Comparison of ENCODE assay signal across 8 mouse cellular contexts in genomic region chr4:155735788-155736187, GRCm38 (mm10). TPM values are rescaled to one million over a fixed set of nuclear protein-coding genes. Genes with fewer than 3 reads are reported as not detected.
A peak's percentile ranks its signal among the peaks of the same experiment; 100 is the strongest.
DNase-seq lines count a peak whose midpoint lies in the region; ATAC-seq and TF ChIP-seq lines count a peak whose summit lies in the region.

No protein-coding gene starts in this region.

- no peak for DNase-seq in heart, postnatal 4 days
- DNase-seq in ES-E14 (ENCODE audit: low read depth, low spot score), result no peak
- DNase-seq in heart, postnatal 0 days (ENCODE audit: low spot score), result no peak
- DNase-seq in embryo, embryonic 10 days (ENCODE audit: low spot score), result no peak
- DNase-seq in adrenal gland, postnatal 36 days, result no peak
- DNase-seq in spleen, adult 12 weeks (ENCODE audit: low spot score), result no peak

- ATAC-seq in heart, embryonic 14.5 days (ENCODE audit: insufficient number of reproducible peaks, insufficient read depth, low FRiP score, low read depth), result no peak
- ATAC-seq in heart, postnatal 0 days (ENCODE audit: insufficient read depth, low read depth), result no peak
- no peak for ATAC-seq in midbrain, embryonic 12.5 days (ENCODE audit: low FRiP score, low read depth)

- no peaks in the 10 kb centered on the region for H3K9me3 ChIP-seq in heart, embryonic 14.5 days (ENCODE audit: control insufficient read depth, low read length)
- H3K9me3 ChIP-seq in ES-E14 (ENCODE audit: control insufficient read depth, insufficient read depth, low read depth, low read length), result no peaks in the 10 kb centered on the region
- H3K9me3 ChIP-seq in heart, postnatal 0 days (replicated peaks; ENCODE audit: control insufficient read depth, low read length), result no peaks in the 10 kb centered on the region
- no peaks in the 10 kb centered on the region for H3K9me3 ChIP-seq in midbrain, embryonic 12.5 days

- peaks cover 40% of the 10 kb centered on the region for H3K36me3 ChIP-seq in heart, embryonic 14.5 days (ENCODE audit: control insufficient read depth, insufficient read depth, low read length)
- H3K36me3 ChIP-seq in ES-E14 (ENCODE audit: control insufficient read depth, insufficient read depth, low read length, poor library complexity, severe bottlenecking), result peaks cover 19% of the 10 kb centered on the region
- peaks cover 30% of the 10 kb centered on the region for H3K36me3 ChIP-seq in heart, postnatal 0 days (replicated peaks; ENCODE audit: control insufficient read depth, insufficient read depth, low read length)
- peaks cover 46% of the 10 kb centered on the region for H3K36me3 ChIP-seq in midbrain, embryonic 12.5 days

- peaks cover 4 to 7% of the 10 kb centered on the region in 2 experiments; a peak in 3 of 4 replicates for H3K4me1 ChIP-seq in heart, embryonic 14.5 days (ENCODE audit: control insufficient read depth in 2 of 2, insufficient read depth in 2 of 2, low read length in 2 of 2)
- peaks cover 0 to 22% of the 10 kb centered on the region in 2 experiments; a peak in 2 of 4 replicates for H3K4me1 ChIP-seq in ES-E14 (ENCODE audit: control insufficient read depth in 2 of 2, insufficient read depth in 2 of 2, low read length in 2 of 2, poor library complexity in 1 of 2)
- peaks cover 6% of the 10 kb centered on the region for H3K4me1 ChIP-seq in heart, postnatal 0 days (ENCODE audit: control insufficient read depth, insufficient read depth)
- peaks cover 24% of the 10 kb centered on the region for H3K4me1 ChIP-seq in midbrain, embryonic 12.5 days

- no peak for TF ChIP-seq CTCF in heart, postnatal 0 days (IDR thresholded peaks at IDR 0.05; ENCODE audit: low read depth)

- in situ Hi-C loops in ES-E14 (cut with MboI; ENCODE audit: low sequenced_read_pairs in 2 of 2, unreplicated experiment in 2 of 2), result no loop called here

- TF ChIP-seq EP300 in heart, postnatal 0 days (IDR thresholded peaks at IDR 0.05; ENCODE audit: low read depth), result no peak

- 72% methylated on average over 5 of the region's 5 CpGs for WGBS in heart, embryonic 14.5 days
- WGBS in heart, postnatal 0 days, result 73% methylated on average over 5 of the region's 5 CpGs
- 69% methylated on average over 5 of the region's 5 CpGs for WGBS in midbrain, embryonic 12.5 days

- peak overlapping the region; percentile 85 for H3K9ac ChIP-seq in heart, embryonic 14.5 days (ENCODE audit: low read length)
- H3K9ac ChIP-seq in ES-E14 (ENCODE audit: insufficient read depth, low read depth, low read length, poor library complexity, severe bottlenecking), result peak overlapping the region; percentile 74
- peak overlapping the region; percentile 77 for H3K9ac ChIP-seq in heart, postnatal 0 days (replicated peaks; ENCODE audit: low read depth, low read length)
- peak overlapping the region; percentile 91 for H3K9ac ChIP-seq in midbrain, embryonic 12.5 days (replicated peaks)

- 0 out of 4 replicates have a peak overlapping the region, but pooled peaks of 1 of the 2 experiments have one; percentile 76 for H3K27ac ChIP-seq in heart, embryonic 14.5 days (replicated peaks in 1 of 2; ENCODE audit: control insufficient read depth in 1 of 2, insufficient read depth in 1 of 2, low read depth in 2 of 2, low read length in 2 of 2)
- no peak overlapping the region for H3K27ac ChIP-seq in ES-E14 (ENCODE audit: insufficient read depth, low read depth, low read length, poor library complexity, severe bottlenecking)
- no peak overlapping the region for H3K27ac ChIP-seq in heart, postnatal 0 days (ENCODE audit: low read depth)
- peak overlapping the region; percentile 94 for H3K27ac ChIP-seq in midbrain, embryonic 12.5 days (replicated peaks)

- H3K27me3 ChIP-seq in heart, embryonic 14.5 days (ENCODE audit: control insufficient read depth, insufficient read depth, low read length), result no peaks in the 10 kb centered on the region
- H3K27me3 ChIP-seq in heart, postnatal 0 days (ENCODE audit: control insufficient read depth, insufficient read depth, low read length), result no peaks in the 10 kb centered on the region
- no peaks in the 10 kb centered on the region for H3K27me3 ChIP-seq in midbrain, embryonic 12.5 days

- peak overlapping the region; percentile 93 for H3K4me2 ChIP-seq in heart, embryonic 14.5 days (ENCODE audit: low read length)
- H3K4me2 ChIP-seq in heart, postnatal 0 days (ENCODE audit: low read depth, low read length), result peak overlapping the region; percentile 95
- peak overlapping the region; percentile 95 for H3K4me2 ChIP-seq in midbrain, embryonic 12.5 days (replicated peaks)

- peak overlapping the region; percentile 70 to 83 for H3K4me3 ChIP-seq in heart, embryonic 14.5 days (ENCODE audit: control insufficient read depth in 1 of 2, insufficient read depth in 1 of 2, low read depth in 1 of 2, low read length in 2 of 2)
- peak overlapping the region; percentile 54 to 83 for H3K4me3 ChIP-seq in ES-E14 (ENCODE audit: insufficient read depth in 1 of 2, low read depth in 1 of 2, low read length in 2 of 2, poor library complexity in 1 of 2, severe bottlenecking in 1 of 2)
- peak overlapping the region; percentile 79 for H3K4me3 ChIP-seq in heart, postnatal 0 days (ENCODE audit: low read depth, low read length)
- peak overlapping the region; percentile 89 for H3K4me3 ChIP-seq in midbrain, embryonic 12.5 days

TF ChIP-seq in ES-E14, 5 proteins besides CTCF, POLR2A, EP300 and RAD21:
- no peak for TF ChIP-seq HCFC1 (IDR thresholded peaks at IDR 0.05; ENCODE audit: borderline replicate concordance, insufficient read depth, low read length)
- no peak for TF ChIP-seq ZNF384 (IDR thresholded peaks at IDR 0.05; ENCODE audit: low read depth, low read length)
- TF ChIP-seq ZC3H11A (IDR thresholded peaks at IDR 0.05; ENCODE audit: borderline replicate concordance, low read depth, low read length), result no peak
- TF ChIP-seq CHD2 (IDR thresholded peaks at IDR 0.05; ENCODE audit: low read depth, low read length), result no peak
- TF ChIP-seq MAFK (IDR thresholded peaks at IDR 0.05; ENCODE audit: insufficient read depth, low read depth, low read length), result no peak

RNA-seq across cellular contexts. Expression of gene Tmem240, which starts 1.2 kb away (rescaled TPM):
- polyA plus RNA-seq in heart, embryonic 14.5 days (2014; fragmentation: Nextera tagmentation; extraction: Ambion mirVana), result 0.23 and 0.28 TPM in 2 replicates
- under 1 TPM; 0.36 to 0.43 TPM for total RNA-seq in heart, postnatal 4 days (2021)
- 0.22 and 0.58 TPM in 2 replicates for total RNA-seq in ES-E14 (2012; rRNA removed)
- 0.57 and 1.7 TPM in 2 replicates for total RNA-seq in heart, postnatal 0 days (2014; rRNA removed; ENCODE audit: low replicate concordance)
- 0.41 and 0.48 TPM in 2 replicates for polyA plus RNA-seq in heart, postnatal 0 days (2015; fragmentation: Nextera tagmentation; extraction: Ambion mirVana)
- 4.2 and 4.7 TPM in 2 replicates for polyA plus RNA-seq in midbrain, embryonic 12.5 days (2016; fragmentation: Nextera tagmentation; extraction: Ambion mirVana)
- under 1 TPM; 0.70 to 0.72 TPM for total RNA-seq in adrenal gland, postnatal 36 days (2021)

RNA-seq across cellular contexts. Expression of gene Atad3a, which starts 25.1 kb away (rescaled TPM):
- 89.0 and 95.2 TPM in 2 replicates for polyA plus RNA-seq in heart, embryonic 14.5 days (2014; fragmentation: Nextera tagmentation; extraction: Ambion mirVana)
- 10 to 100 TPM; 82.7 to 89.7 TPM for total RNA-seq in heart, postnatal 4 days (2021)
- 169 and 267 TPM in 2 replicates for total RNA-seq in ES-E14 (2012; rRNA removed)
- total RNA-seq in heart, postnatal 0 days (2014; rRNA removed; ENCODE audit: low replicate concordance), result 123 and 128 TPM in 2 replicates
- polyA plus RNA-seq in heart, postnatal 0 days (2015; fragmentation: Nextera tagmentation; extraction: Ambion mirVana), result 85.3 and 99.3 TPM in 2 replicates
- polyA plus RNA-seq in midbrain, embryonic 12.5 days (2016; fragmentation: Nextera tagmentation; extraction: Ambion mirVana), result 87.1 and 97.3 TPM in 2 replicates
- total RNA-seq in adrenal gland, postnatal 36 days (2021), result 10 to 100 TPM; 83.2 to 94.1 TPM

RNA-seq across cellular contexts. Expression of gene Ssu72, which starts 31.2 kb away (rescaled TPM):
- polyA plus RNA-seq in heart, embryonic 14.5 days (2014; fragmentation: Nextera tagmentation; extraction: Ambion mirVana), result 113 and 115 TPM in 2 replicates
- 10 to 100 TPM; 60.3 to 64.9 TPM for total RNA-seq in heart, postnatal 4 days (2021)
- total RNA-seq in ES-E14 (2012; rRNA removed), result 125 and 129 TPM in 2 replicates
- total RNA-seq in heart, postnatal 0 days (2014; rRNA removed; ENCODE audit: low replicate concordance), result 83.6 and 95.7 TPM in 2 replicates
- polyA plus RNA-seq in heart, postnatal 0 days (2015; fragmentation: Nextera tagmentation; extraction: Ambion mirVana), result 106 TPM in 2 replicates
- polyA plus RNA-seq in midbrain, embryonic 12.5 days (2016; fragmentation: Nextera tagmentation; extraction: Ambion mirVana), result 140 TPM in 2 replicates
- total RNA-seq in adrenal gland, postnatal 36 days (2021), result 100 to 1,000 TPM in 1 of 2 experiments, 10 to 100 TPM in 1; 98.1 to 123 TPM

RNA-seq across cellular contexts. Expression of gene Vwa1, which starts 38.7 kb away (rescaled TPM):
- 4.5 and 4.9 TPM in 2 replicates for polyA plus RNA-seq in heart, embryonic 14.5 days (2014; fragmentation: Nextera tagmentation; extraction: Ambion mirVana)
- 10 to 100 TPM; 11.5 to 12.5 TPM for total RNA-seq in heart, postnatal 4 days (2021)
- 4.6 and 10.6 TPM in 2 replicates for total RNA-seq in ES-E14 (2012; rRNA removed)
- total RNA-seq in heart, postnatal 0 days (2014; rRNA removed; ENCODE audit: low replicate concordance), result 15.5 and 20.0 TPM in 2 replicates
- polyA plus RNA-seq in heart, postnatal 0 days (2015; fragmentation: Nextera tagmentation; extraction: Ambion mirVana), result 7.1 and 7.5 TPM in 2 replicates
- polyA plus RNA-seq in midbrain, embryonic 12.5 days (2016; fragmentation: Nextera tagmentation; extraction: Ambion mirVana), result 13.9 and 14.6 TPM in 2 replicates
- total RNA-seq in adrenal gland, postnatal 36 days (2021), result 1 to 10 TPM; 3.4 to 6.0 TPM

RNA-seq across cellular contexts. Expression of gene Fndc10, which starts 41.6 kb away (rescaled TPM):
- 1.9 and 2.4 TPM in 2 replicates for polyA plus RNA-seq in heart, embryonic 14.5 days (2014; fragmentation: Nextera tagmentation; extraction: Ambion mirVana)
- 1 to 10 TPM; 3.5 to 4.7 TPM for total RNA-seq in heart, postnatal 4 days (2021)
- total RNA-seq in ES-E14 (2012; rRNA removed), result 10.0 and 22.1 TPM in 2 replicates
- total RNA-seq in heart, postnatal 0 days (2014; rRNA removed; ENCODE audit: low replicate concordance), result 4.1 and 9.7 TPM in 2 replicates
- polyA plus RNA-seq in heart, postnatal 0 days (2015; fragmentation: Nextera tagmentation; extraction: Ambion mirVana), result 1.8 and 2.1 TPM in 2 replicates
- 5.7 and 7.0 TPM in 2 replicates for polyA plus RNA-seq in midbrain, embryonic 12.5 days (2016; fragmentation: Nextera tagmentation; extraction: Ambion mirVana)
- total RNA-seq in adrenal gland, postnatal 36 days (2021), result 10 to 100 TPM; 31.3 to 59.8 TPM
